Mouse (Mus musculus) small intestine, adult 2 months (tissue): ENCODE measurements around the gene Snap47.

ENCODE experiments used
- CTCF ChIP-seq: fragments of 200-500 bp; IDR thresholded peaks from 2 replicates; pipeline ENCODE4 v1.5.1; 2012; ENCODE audit warnings: low read depth, mild to moderate bottlenecking, control low read depth, inconsistent platforms, low read length, moderate library complexity, mixed read lengths; ENCODE audit not compliant: insufficient replicate concordance, insufficient read length; ENCODE audit errors: extremely low read depth
- POLR2A ChIP-seq: fragments of 200-500 bp; IDR thresholded peaks from 2 replicates; pipeline ENCODE4 v1.6.1; 2012; ENCODE audit warnings: low read depth, mild to moderate bottlenecking, control low read depth, inconsistent platforms, low read length, moderate library complexity

GRCm38 (mm10) chr11:59485641-59486040 lies 34.7 kb upstream of the Snap47 start:
- TF ChIP-seq CTCF (no peak), POLR2A (no peak)
